Mouse (Mus musculus): Measurements from ENCODE around the gene Cntrob.

DNA sequence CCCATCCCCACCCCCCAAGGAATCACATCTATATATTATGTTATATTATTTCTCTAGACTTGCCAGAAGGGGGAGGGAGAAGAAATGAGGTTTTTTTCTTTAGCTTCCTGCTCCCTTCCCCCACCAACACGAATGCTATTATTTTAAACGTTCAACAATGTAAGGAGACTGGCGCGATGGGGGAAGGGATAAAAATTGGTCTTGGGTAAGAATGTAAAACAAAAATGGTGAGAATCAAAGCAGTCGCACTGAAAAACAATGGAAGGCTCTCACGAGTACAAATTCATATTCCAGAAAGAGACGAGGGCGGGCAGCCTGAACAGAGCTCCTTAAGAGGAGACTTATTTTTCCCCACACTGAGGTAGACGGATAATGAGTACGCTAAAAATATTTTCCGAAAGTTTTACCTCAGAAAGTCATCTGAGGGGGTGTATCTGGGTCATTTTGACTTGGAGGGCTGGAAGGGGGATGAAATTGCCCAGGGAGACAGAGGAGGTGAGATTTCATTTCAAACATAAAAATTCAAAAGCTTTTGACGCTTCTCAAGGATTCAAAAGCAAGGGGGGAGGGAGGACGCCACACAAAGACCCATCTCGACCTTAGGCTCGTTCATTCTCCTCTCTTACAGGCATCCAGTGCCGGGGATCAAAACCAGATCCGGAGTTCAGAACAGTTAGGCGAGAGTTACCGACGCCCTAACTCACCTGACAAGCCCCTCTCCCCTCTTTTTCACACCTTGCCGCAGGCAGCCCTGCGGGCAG lies 43.5 kb upstream of the Cntrob start:
- TF ChIP-seq CTCF (IDR thresholded peaks at IDR 0.05; ENCODE audit: extremely low read depth, insufficient read depth, insufficient read length, insufficient replicate concordance): no peak
- peak; percentile 23; the same call in 1 of the 2 replicates for TF ChIP-seq POLR2A (IDR thresholded peaks at IDR 0.05; ENCODE audit: low read depth, low read length)

All from spleen, adult 2 months (tissue).